Mouse (Mus musculus) stomach, embryonic 14.5 days (tissue): ENCODE results near the gene Zswim8. TPM values are rescaled to one million over a fixed set of nuclear protein-coding genes. Genes with fewer than 3 reads are reported as not detected.

ENCODE experiments used
- ATAC-seq: fragments of 200-750 bp; cut with Nextera tagmentation; 2 replicates; pipeline ENCODE4 v1.8.0; 2017; ENCODE audit warnings: low read depth, moderate TSS enrichment; ENCODE audit not compliant: insufficient number of reproducible peaks, insufficient read depth, low FRiP score
- H3K27ac ChIP-seq: fragments of 300-500 bp; sonication (generic); 2 replicates; pipeline ENCODE4 v1.5.1; 2014; ENCODE audit warnings: mild to moderate bottlenecking, low read length, moderate library complexity, mixed read lengths
- H3K27me3 ChIP-seq: fragments of 300-500 bp; sonication (generic); 2 replicates; pipeline ENCODE4 v1.6.1; 2014; ENCODE audit warnings: low read length, control low read depth, mixed read lengths; ENCODE audit not compliant: control insufficient read depth, insufficient read depth
- H3K36me3 ChIP-seq: fragments of 300-500 bp; sonication (generic); 2 replicates; pipeline ENCODE4 v1.6.1; 2014; ENCODE audit warnings: mild to moderate bottlenecking, control low read depth, low read length, moderate library complexity, mixed read lengths; ENCODE audit not compliant: control insufficient read depth, insufficient read depth
- H3K4me1 ChIP-seq: fragments of 300-500 bp; sonication (generic); 2 replicates; pipeline ENCODE4 v1.6.1; 2014; ENCODE audit warnings: low read length, control low read depth, mixed read lengths; ENCODE audit not compliant: control insufficient read depth, insufficient read depth
- H3K4me2 ChIP-seq: fragments of 300-500 bp; sonication (generic); replicated peaks from 2 replicates; pipeline ENCODE4 v1.6.1; 2014; ENCODE audit warnings: low read depth, low read length, control low read depth
- H3K4me3 ChIP-seq: fragments of 300-500 bp; sonication (generic); 2 replicates; pipeline ENCODE4 v1.5.1; 2014; ENCODE audit warnings: low read depth, low read length, control low read depth
- H3K9ac ChIP-seq: fragments of 300-500 bp; sonication (generic); replicated peaks from 2 replicates; pipeline ENCODE4 v1.6.1; 2014; ENCODE audit warnings: low read depth, mild to moderate bottlenecking, control low read depth, low read length, moderate library complexity, mixed read lengths
- H3K9me3 ChIP-seq: fragments of 300-500 bp; sonication (generic); 2 replicates; pipeline ENCODE4 v1.6.1; 2016; ENCODE audit warnings: low read depth, low read length, control low read depth; ENCODE audit not compliant: control insufficient read depth
- WGBS: fragments of 180-500 bp; shearing (Covaris S2); extraction: QIAGEN DNeasy Blood & Tissue Kit; methylation state at CpG from one replicate; pipeline ENCODE4 v1.1.7; 2014; 5-methylcytosine and 5-hydroxymethylcytosine counted together
- polyA plus RNA-seq: library from polyadenylated mRNA; unstranded; fragments of >200 nt; fragmentation: Nextera tagmentation; extraction: Ambion mirVana; gene quantifications from 2 replicates; pipeline ENCODE4 v1.2.1, GENCODE M21; 2014

Gene Zswim8
- polyA plus RNA-seq, 1 experiment from 2014 or later: 38.6 TPM

DNA sequence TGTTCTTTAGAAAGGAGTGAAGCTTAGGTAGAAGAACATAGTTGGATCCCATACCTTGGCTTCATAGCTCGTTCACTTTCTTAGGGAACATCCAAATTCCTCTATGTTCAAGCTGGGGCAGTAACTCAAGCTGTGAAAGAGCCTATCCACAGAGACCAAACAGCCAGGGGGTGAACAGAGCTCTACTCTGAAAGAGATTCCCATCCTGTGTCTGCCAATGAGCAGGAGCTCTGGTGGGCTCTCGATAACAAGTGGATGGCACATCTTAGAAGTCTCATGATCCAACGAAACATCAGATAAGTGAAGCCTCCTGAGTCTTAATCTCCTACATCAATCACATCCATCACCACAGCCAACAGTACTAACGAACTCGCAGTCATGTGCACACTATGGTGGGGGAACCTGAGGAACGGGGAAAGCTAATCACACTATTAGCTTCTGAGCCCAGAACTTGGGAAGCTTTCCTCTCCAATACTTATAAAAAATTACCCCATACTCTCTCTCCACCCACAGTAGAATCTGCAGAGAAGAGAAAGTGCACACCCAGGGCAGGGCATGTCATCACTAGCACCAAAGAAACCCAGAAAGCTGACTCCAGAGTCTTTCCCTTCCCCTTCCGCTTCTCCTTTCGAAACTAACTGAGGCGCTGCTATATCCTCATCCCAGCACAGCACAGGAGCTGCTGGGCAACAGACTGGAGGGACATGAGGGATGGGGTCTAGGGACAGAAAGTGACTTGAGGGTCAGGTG, 23.7 kb downstream of the Zswim8 start:
- H3K36me3 ChIP-seq: peaks cover 42% of the 10 kb centered on the region
- H3K27ac ChIP-seq: no peak overlapping the region
- H3K4me1 ChIP-seq: peaks cover 11% of the 10 kb centered on the region; the same call in 1 of the 2 replicates
- 79% methylated on average over 9 of the region's 9 CpGs for WGBS
- H3K27me3 ChIP-seq: no peaks in the 10 kb centered on the region
- no peak overlapping the region for H3K9ac ChIP-seq
- ATAC-seq: no peak
- no peak overlapping the region for H3K4me2 ChIP-seq
- H3K9me3 ChIP-seq: no peaks in the 10 kb centered on the region
- H3K4me3 ChIP-seq: no peak overlapping the region

DNA sequence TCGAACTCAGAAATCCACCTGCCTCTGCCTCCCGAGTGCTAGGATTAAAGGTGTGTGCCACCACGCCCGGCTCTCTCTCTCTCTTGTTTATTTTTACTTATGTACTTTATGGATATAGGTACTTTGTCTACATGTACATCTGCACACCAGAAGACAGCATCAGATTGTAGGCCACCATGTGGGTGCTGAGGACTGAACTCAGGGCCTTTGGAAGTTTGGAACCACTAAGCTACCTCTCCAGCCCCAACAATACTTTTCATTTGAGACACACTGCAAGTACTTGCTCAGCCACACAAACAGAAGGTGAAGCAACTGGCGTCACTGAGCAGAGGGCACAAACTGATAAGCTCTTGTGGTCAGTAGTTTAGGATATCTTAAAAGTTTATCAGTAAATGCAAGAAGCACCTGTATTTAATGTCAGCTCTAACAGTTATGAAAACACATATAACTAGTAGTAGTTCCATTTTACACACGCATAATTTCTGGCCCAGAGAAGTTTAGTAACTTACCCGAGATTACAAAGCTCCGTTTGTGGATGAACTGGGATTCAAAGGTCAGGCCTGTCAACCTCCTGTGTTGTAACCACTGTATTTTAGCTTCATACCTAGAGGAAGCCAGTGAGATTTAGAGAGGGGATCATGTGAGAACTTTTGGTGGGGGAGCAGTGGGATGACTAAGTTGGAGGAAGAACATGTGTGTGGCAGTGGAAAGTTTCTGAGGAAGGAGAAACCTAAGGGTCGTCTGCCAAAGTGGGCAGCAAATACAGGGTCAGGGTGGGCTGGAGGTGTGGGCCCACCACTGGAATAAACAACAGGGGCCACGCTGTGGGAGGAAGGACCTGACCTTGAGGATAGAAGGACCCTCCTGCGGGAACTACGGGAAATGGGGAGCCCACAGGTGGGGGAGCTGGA, 25.9 kb downstream of the Zswim8 start:
- Histone ChIP-seq H3K27ac (peak overlapping the region; percentile 89), H3K9me3 (no peaks in the 10 kb centered on the region), H3K36me3 (peaks cover 36% of the 10 kb centered on the region), H3K27me3 (no peaks in the 10 kb centered on the region), H3K4me2 (peak overlapping the region; percentile 74), H3K4me1 (peaks cover 11% of the 10 kb centered on the region; the same call in 1 of the 2 replicates), H3K9ac (peak overlapping the region; percentile 88), H3K4me3 (peak overlapping the region; percentile 80)
- 39% methylated on average over 12 of the region's 12 CpGs for WGBS
- ATAC-seq: no peak

DNA sequence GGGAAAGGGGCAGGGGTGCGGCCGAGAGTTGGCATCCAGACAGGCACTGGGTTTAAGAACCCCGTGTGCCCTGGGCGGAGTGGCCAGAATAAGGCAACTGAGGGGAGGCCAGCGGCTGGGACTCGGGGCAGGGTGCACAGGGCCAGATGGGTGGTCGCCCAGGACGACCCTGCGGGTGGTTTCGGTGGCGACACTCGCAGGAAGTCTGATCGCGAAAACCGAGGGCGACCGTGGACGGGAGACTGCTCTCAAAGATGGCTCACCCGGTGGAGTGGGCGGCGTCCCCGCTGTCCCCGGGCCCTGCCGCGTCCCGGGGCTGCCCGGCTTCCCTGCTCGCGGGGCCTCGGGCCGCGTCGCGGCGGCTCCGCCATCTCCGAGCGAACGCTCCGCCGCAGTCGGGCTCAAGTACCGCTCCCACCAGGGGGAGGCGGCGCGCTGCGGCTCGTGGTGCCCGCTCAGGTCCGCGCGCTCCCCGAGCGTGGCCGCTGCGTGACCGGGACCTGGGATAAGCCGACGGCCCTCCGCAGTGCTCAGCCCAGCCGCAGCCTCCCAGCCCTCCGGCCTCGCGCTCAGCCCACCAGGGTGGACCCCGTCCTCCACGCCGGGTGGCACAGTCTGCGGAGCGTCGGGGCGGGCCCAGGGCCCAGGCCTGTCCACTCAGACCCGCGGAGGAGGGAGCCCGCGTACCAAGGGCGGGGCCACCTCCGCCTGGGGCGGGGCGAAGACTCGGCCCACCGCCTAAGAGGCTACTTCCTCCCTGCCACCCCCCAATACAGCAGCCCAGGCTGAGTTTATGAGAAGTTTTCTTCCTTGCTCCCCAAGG, 26.8 kb downstream of the Zswim8 start, which contains the start of gene Ndst2:
TSS of gene Ndst2 (minus strand) at position 611 of the 823 bp plus-strand sequence.
- WGBS: under 1% methylated on average over 74 of the region's 81 CpGs
- no peaks in the 10 kb centered on the region for H3K27me3 ChIP-seq
- H3K27ac ChIP-seq: peak within 1 kb of the TSS; percentile 89
- ATAC-seq: peak; percentile 98
- peak within 1 kb of the TSS; percentile 80 for H3K4me3 ChIP-seq
- H3K36me3 ChIP-seq: peaks cover 29% of the 10 kb centered on the region
- H3K4me1 ChIP-seq: peaks cover 11% of the 10 kb centered on the region; the same call in 1 of the 2 replicates
- no peaks in the 10 kb centered on the region for H3K9me3 ChIP-seq
- peak within 1 kb of the TSS; percentile 88 for H3K9ac ChIP-seq
- peak within 1 kb of the TSS; percentile 74 for H3K4me2 ChIP-seq

DNA sequence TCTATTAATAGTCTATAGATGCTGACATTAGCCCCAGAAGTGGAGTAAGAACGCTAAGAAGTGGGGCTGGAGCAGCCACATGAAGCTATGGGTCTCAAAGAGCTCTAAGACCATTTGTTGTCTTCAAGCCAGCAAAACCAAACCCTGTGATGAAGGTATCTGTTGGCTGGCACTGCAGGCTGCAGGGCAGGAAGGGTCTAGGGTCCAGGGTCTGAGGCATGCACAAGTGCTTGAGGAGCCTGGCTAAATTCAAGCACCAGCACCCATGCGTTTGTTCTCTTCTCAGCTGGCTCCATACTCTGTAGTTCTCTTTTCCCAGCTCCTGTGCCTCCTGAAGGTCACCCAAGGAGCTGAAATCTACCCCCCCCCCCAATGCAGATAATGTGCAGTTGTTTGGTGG, 27.7 kb downstream of the Zswim8 start:
- Histone ChIP-seq H3K4me1 (peaks cover 11% of the 10 kb centered on the region; the same call in 1 of the 2 replicates), H3K9ac (no peak overlapping the region), H3K36me3 (peaks cover 22% of the 10 kb centered on the region), H3K4me3 (no peak overlapping the region; the same call in 1 of the 2 replicates), H3K9me3 (no peaks in the 10 kb centered on the region), H3K4me2 (peak overlapping the region; percentile 74; the same call in 1 of the 2 replicates), H3K27ac (peak overlapping the region; percentile 89; the same call in 1 of the 2 replicates), H3K27me3 (no peaks in the 10 kb centered on the region)
- 58% methylated on average over 2 of the region's 2 CpGs for WGBS
- no peak for ATAC-seq

DNA sequence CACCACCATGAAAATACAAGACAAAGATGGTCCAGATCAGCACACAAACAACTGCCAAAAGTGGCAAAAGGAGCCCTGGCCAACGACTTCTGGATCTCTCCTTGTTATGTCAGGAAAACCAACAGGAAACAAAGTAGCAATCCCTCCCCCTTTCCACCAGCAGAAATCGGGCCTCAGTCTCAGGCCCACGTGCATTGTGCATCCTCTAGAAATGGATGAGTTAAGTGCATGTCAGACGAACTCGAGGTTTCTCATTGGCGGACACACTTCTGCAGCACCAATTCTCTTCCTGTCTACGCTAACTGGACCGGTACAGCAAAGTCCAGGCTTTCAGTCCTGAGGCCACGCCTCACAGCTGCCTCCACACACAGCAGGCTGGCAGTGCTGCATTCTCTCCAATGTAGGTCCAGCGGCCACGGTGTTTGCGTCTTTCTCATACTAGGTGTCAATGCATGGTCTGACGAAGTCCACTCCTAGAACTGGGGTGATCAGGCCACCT, 28.6 kb downstream of the Zswim8 start:
- peaks cover 11% of the 10 kb centered on the region; the same call in 1 of the 2 replicates for H3K4me1 ChIP-seq
- H3K36me3 ChIP-seq: peaks cover 22% of the 10 kb centered on the region
- WGBS: 83% methylated on average over 13 of the region's 13 CpGs
- H3K27me3 ChIP-seq: no peaks in the 10 kb centered on the region
- no peak for ATAC-seq
- no peak overlapping the region for H3K4me2 ChIP-seq
- no peaks in the 10 kb centered on the region for H3K9me3 ChIP-seq
- H3K4me3 ChIP-seq: no peak overlapping the region
- H3K9ac ChIP-seq: no peak overlapping the region
- H3K27ac ChIP-seq: no peak overlapping the region

DNA sequence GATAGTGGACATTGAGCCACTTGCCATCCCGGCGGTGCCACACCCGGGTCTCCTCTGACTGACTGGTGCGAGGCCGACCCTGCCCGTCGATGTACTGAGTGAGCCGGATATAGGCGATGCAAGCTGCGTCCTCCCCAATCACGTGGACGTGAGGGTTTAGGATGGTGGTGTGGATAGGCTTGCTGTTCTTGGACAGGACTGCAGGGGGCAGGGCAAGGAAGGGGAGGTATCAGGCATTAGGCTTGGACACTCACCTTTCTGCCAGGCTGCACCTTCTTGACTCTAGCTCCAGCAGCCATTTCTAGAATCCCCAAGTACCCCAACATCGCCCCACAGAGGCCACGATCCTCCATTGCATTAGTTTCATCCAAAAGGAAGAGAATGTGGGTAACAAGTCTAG, 30.0 kb downstream of the Zswim8 start:
- H3K9me3 ChIP-seq: no peaks in the 10 kb centered on the region
- H3K4me3 ChIP-seq: no peak overlapping the region
- peaks cover 11% of the 10 kb centered on the region; the same call in 1 of the 2 replicates for H3K4me1 ChIP-seq
- no peak overlapping the region for H3K4me2 ChIP-seq
- WGBS: 32% methylated on average over 14 of the region's 14 CpGs
- H3K27me3 ChIP-seq: no peaks in the 10 kb centered on the region
- ATAC-seq: no peak
- peaks cover 22% of the 10 kb centered on the region for H3K36me3 ChIP-seq
- no peak overlapping the region for H3K9ac ChIP-seq
- no peak overlapping the region for H3K27ac ChIP-seq

DNA sequence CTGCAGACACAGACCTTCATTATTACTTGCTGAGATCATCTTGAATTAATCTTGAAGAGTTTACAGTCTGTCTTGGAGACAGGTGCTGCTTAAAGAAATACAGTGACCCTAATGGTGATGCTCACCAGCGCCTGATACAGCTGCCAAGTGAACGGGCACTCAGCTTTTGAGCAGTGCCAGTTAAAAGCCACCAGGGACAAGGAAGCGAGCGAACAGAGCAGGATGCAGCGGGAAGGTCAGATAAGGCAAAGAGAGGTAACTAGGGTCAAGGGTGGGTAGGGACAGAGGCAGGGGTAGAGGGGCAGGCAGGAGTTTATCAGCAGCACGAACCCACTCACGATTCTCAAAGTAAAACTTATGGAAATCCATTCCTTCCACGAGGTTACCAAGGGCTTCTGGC, 31.2 kb downstream of the Zswim8 start:
- Histone ChIP-seq H3K27ac (no peak overlapping the region), H3K36me3 (peaks cover 22% of the 10 kb centered on the region), H3K4me1 (peaks cover 5% of the 10 kb centered on the region; the same call in 1 of the 2 replicates), H3K27me3 (no peaks in the 10 kb centered on the region), H3K4me3 (no peak overlapping the region), H3K9ac (no peak overlapping the region), H3K4me2 (no peak overlapping the region), H3K9me3 (no peaks in the 10 kb centered on the region)
- WGBS: 80% methylated on average over 8 of the region's 8 CpGs
- no peak for ATAC-seq
